Mouse (Mus musculus) intestine, embryonic 15.5 days (tissue): ENCODE measurements at regions not wholly inside any gene's neighbourhood (a gene's known extent, or its start where the extent isn't known, plus 50 kb on each side); places are given as distances from the start of the nearest gene placed in this dataset.

ENCODE experiments used
- ATAC-seq: fragments of 200-750 bp; cut with Nextera tagmentation; 2 replicates; pipeline ENCODE4 v1.8.0; 2017; ENCODE audit warnings: moderate TSS enrichment, moderate library complexity
- H3K27ac ChIP-seq: fragments of 300-500 bp; sonication (generic); 2 replicates; pipeline ENCODE4 v1.5.1; 2015; ENCODE audit warnings: mild to moderate bottlenecking, inconsistent platforms
- H3K27me3 ChIP-seq: fragments of 300-500 bp; sonication (generic); replicated peaks from 2 replicates; pipeline ENCODE4 v1.6.1; 2015; ENCODE audit warnings: inconsistent platforms
- H3K36me3 ChIP-seq: fragments of 300-500 bp; sonication (generic); 2 replicates; pipeline ENCODE4 v1.6.1; 2015; ENCODE audit warnings: inconsistent platforms
- H3K4me1 ChIP-seq: fragments of 300-500 bp; sonication (generic); replicated peaks from 2 replicates; pipeline ENCODE4 v1.6.1; 2015; ENCODE audit warnings: inconsistent platforms
- H3K4me2 ChIP-seq: fragments of 300-500 bp; sonication (generic); replicated peaks from 2 replicates; pipeline ENCODE4 v1.6.1; 2015; ENCODE audit warnings: mild to moderate bottlenecking, inconsistent platforms
- H3K4me3 ChIP-seq: fragments of 300-500 bp; sonication (generic); replicated peaks from 2 replicates; pipeline ENCODE4 v1.5.1; 2015; ENCODE audit warnings: inconsistent platforms
- H3K9ac ChIP-seq: fragments of 300-500 bp; sonication (generic); 2 replicates; pipeline ENCODE4 v1.6.1; 2015; ENCODE audit warnings: inconsistent platforms
- H3K9me3 ChIP-seq: fragments of 300-500 bp; sonication (generic); 2 replicates; pipeline ENCODE4 v1.6.1; 2016; ENCODE audit warnings: inconsistent platforms
- WGBS: fragments of 180-500 bp; shearing (Covaris S2); methylation state at CpG from one replicate; pipeline ENCODE4 v1.1.7; 2015; 5-methylcytosine and 5-hydroxymethylcytosine counted together

DNA sequence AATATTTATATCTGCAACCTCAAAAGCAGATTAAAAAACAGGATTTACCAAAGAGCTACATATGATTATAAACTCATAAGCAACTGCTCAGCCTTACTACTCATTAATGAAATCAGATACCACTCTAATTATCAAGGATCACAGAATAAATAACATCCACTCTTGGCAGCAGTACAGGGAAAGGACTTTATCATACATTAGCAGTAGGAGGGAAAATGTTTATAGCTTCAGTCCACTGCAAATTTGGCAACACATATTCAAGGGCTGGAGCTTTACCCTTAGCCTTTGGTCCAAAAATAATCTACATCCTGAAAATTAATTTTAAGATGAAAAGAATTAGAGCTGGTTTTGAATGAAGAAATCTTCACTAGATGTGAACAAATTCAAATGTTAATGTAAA lies 288.7 kb downstream of the Cdh11 start:
- H3K36me3 ChIP-seq = no peaks in the 10 kb centered on the region
- ATAC-seq = no peak
- no peak overlapping the region for H3K27ac ChIP-seq
- no peak overlapping the region for H3K9ac ChIP-seq
- no peaks in the 10 kb centered on the region for H3K4me1 ChIP-seq
- H3K27me3 ChIP-seq = no peaks in the 10 kb centered on the region
- H3K9me3 ChIP-seq = no peaks in the 10 kb centered on the region
- no peak overlapping the region for H3K4me2 ChIP-seq
- H3K4me3 ChIP-seq = no peak overlapping the region

DNA sequence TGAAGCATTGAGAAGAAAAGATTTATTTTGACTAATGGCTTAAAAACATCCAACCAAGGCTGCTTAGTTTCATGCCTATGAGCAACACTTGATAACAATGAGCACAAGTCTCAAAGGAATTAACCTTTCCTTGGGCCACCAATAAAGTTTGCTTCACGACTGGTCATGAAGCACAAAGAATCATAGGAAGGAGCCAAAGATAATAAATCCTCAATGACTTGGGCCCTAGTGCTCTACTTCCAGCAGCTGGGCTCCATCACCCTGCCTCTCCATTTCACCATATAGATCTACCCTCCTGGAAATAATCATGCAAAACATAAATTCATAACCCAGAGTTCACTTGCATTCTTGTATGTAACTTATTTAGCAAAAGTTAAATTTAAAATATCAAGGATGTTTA lies 289.4 kb downstream of the Cdh11 start:
- Histone ChIP-seq H3K27ac (no peak overlapping the region), H3K36me3 (no peaks in the 10 kb centered on the region), H3K4me2 (no peak overlapping the region), H3K9ac (no peak overlapping the region), H3K9me3 (no peaks in the 10 kb centered on the region), H3K4me3 (no peak overlapping the region), H3K27me3 (no peaks in the 10 kb centered on the region), H3K4me1 (no peaks in the 10 kb centered on the region)
- ATAC-seq = no peak
- WGBS = 55% methylated on average over 1 of the region's 1 CpGs

DNA sequence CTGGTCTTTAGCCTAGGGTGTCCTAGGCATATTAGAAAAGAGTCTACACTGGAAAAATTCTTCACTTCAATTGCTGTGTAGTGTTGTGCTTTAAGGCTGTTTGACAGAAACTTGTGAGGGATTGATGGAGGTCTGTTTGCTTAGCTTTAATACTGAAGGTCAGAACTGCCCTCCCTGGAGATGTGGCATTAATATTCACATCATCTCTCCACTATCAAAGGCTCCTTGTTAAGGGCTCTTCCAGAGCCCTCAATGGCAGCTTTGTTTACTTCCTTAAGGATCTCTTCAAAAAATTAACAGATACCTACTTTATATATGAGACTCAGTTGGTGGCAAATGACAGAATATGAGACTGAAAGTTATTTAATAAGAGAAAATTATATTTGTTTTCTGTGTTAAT lies 294.4 kb downstream of the Cdh11 start:
- Histone ChIP-seq H3K4me3 (no peak overlapping the region), H3K9ac (no peak overlapping the region), H3K27ac (no peak overlapping the region), H3K36me3 (no peaks in the 10 kb centered on the region), H3K4me2 (no peak overlapping the region), H3K9me3 (no peaks in the 10 kb centered on the region), H3K27me3 (no peaks in the 10 kb centered on the region), H3K4me1 (no peaks in the 10 kb centered on the region)
- no peak for ATAC-seq

- H3K4me1 ChIP-seq = no peaks in the 10 kb centered on the region
- H3K4me3 ChIP-seq = no peak overlapping the region
- ATAC-seq = no peak
- H3K9me3 ChIP-seq = no peaks in the 10 kb centered on the region
- H3K9ac ChIP-seq = no peak overlapping the region
- no peaks in the 10 kb centered on the region for H3K27me3 ChIP-seq
- no peak overlapping the region for H3K27ac ChIP-seq
- no peaks in the 10 kb centered on the region for H3K36me3 ChIP-seq
- H3K4me2 ChIP-seq = no peak overlapping the region
- WGBS = 89% methylated on average over 1 of the region's 1 CpGs
These were observed 297.2 kb downstream of the Cdh11 start for GRCm38 (mm10) chr8:102488284-102488683.

GRCm38 (mm10) chr8:102487796-102488195 lies 297.6 kb downstream of the Cdh11 start:
- ATAC-seq = no peak
- Histone ChIP-seq H3K9me3 (no peaks in the 10 kb centered on the region), H3K4me2 (no peak overlapping the region), H3K27ac (no peak overlapping the region), H3K4me3 (no peak overlapping the region), H3K4me1 (no peaks in the 10 kb centered on the region), H3K9ac (no peak overlapping the region), H3K27me3 (no peaks in the 10 kb centered on the region), H3K36me3 (no peaks in the 10 kb centered on the region)
- 85% methylated on average over 6 of the region's 6 CpGs for WGBS

DNA sequence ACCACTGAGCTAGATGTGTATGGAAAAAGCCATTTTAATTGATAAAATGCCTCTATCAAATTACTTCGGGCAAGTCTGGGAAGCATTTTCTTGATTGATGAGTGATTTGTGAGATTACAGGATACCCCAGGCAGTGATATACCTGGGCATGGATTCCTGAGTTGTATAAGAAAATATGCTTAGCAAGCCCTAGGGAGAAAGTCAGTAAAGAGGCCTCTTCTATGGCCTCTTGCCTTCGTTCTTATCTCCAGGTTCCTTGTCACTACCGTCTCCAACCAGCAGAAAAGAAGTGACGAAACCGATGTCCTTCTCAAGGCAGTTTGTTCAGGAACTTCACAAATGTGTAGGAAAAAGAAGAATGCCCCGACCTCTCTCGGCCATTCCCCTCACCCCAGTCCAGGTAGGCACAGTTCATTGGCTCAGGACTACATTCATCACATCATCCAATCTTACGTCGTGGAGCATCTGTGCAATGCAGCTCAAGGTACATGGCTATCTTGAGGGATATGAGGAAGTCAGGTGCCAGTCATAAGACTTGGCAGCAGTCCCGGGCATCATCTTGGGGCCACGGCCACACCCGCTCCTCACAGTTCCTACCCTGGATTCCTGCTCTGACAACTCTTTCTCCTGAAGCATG lies 310.2 kb downstream of the Cdh11 start:
- WGBS = 93% methylated on average over 12 of the region's 12 CpGs
- H3K9me3 ChIP-seq = no peaks in the 10 kb centered on the region
- H3K4me2 ChIP-seq = no peak overlapping the region
- H3K27ac ChIP-seq = no peak overlapping the region
- no peaks in the 10 kb centered on the region for H3K36me3 ChIP-seq
- no peaks in the 10 kb centered on the region for H3K27me3 ChIP-seq
- H3K4me1 ChIP-seq = no peaks in the 10 kb centered on the region
- no peak overlapping the region for H3K4me3 ChIP-seq
- ATAC-seq = no peak
- H3K9ac ChIP-seq = no peak overlapping the region

DNA sequence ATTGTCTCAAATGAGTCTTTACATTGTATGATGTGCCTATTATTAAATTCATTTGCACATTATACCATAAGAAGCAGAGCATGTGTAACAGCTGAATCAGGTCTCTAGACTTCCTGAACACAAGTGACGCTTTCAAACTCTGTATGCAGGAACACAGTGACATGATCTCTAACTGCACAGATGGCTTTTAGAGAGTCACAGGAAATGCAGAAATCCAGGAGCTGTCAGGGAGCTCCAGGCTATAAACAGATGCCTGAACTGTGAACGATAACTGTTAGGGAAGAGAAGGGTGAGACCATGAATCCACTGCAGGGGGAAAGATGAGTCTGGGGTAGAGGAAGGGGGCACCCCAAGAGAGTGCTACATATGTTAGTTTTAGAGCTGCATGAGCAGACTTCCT lies 311.2 kb downstream of the Cdh11 start:
- H3K4me3 ChIP-seq = no peak overlapping the region
- ATAC-seq = no peak
- no peak overlapping the region for H3K27ac ChIP-seq
- H3K4me2 ChIP-seq = no peak overlapping the region
- H3K27me3 ChIP-seq = no peaks in the 10 kb centered on the region
- H3K9me3 ChIP-seq = no peaks in the 10 kb centered on the region
- no peaks in the 10 kb centered on the region for H3K4me1 ChIP-seq
- WGBS = 48% methylated on average over 2 of the region's 2 CpGs
- no peaks in the 10 kb centered on the region for H3K36me3 ChIP-seq
- H3K9ac ChIP-seq = no peak overlapping the region

DNA sequence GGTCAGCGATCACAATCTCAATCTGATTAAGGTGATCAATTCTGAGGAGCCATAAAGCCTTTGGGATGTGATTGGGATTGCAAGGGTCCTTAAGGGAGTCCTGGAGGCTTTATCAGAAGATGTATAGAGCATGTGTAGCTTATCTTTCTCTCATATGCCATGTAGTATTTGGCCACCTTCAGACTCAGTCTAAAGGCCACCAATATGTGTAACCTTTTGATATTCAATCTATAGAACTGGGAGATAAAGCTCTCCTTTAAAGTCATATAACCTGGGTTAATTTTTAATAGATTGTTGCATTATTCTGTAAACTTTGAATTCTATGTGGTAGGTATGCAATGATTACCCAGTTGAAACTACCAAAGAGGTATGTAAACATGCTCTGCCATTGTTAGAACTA lies 314.1 kb downstream of the Cdh11 start:
- H3K36me3 ChIP-seq = no peaks in the 10 kb centered on the region
- ATAC-seq = 0 out of 2 replicates have a peak, but pooled peaks have one; percentile 12
- H3K4me1 ChIP-seq = no peaks in the 10 kb centered on the region
- H3K4me2 ChIP-seq = no peak overlapping the region
- H3K9me3 ChIP-seq = no peaks in the 10 kb centered on the region
- no peak overlapping the region for H3K9ac ChIP-seq
- H3K4me3 ChIP-seq = no peak overlapping the region
- WGBS = 93% methylated on average over 1 of the region's 1 CpGs
- H3K27me3 ChIP-seq = no peaks in the 10 kb centered on the region
- H3K27ac ChIP-seq = no peak overlapping the region

- Histone ChIP-seq H3K4me3 (no peak overlapping the region), H3K4me2 (no peak overlapping the region), H3K9ac (no peak overlapping the region), H3K9me3 (no peaks in the 10 kb centered on the region), H3K27me3 (no peaks in the 10 kb centered on the region), H3K4me1 (no peaks in the 10 kb centered on the region), H3K36me3 (no peaks in the 10 kb centered on the region), H3K27ac (no peak overlapping the region)
- no peak for ATAC-seq
- WGBS = 93% methylated on average over 2 of the region's 2 CpGs
These were observed 322.8 kb downstream of the Cdh11 start for GRCm38 (mm10) chr8:102462601-102463000.

DNA sequence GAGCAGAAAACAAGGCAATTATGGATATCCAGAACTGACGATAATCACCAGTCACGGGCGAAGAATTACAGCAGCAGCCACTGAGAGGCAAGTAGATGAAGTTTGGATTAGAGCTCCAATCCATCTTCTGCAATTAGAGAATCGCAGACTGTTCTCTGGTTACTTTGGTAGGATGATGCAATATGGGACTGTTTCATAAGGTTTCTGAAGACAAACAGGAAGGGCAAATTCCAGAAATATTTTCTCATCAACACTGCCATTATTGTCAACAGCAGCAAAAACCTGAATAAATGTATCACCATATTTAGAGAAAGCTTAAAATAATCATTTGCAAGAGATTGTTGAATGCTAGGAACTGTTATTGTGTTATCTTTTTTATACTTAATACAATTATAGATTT lies 342.4 kb downstream of the Cdh11 start:
- no peak overlapping the region for H3K27ac ChIP-seq
- H3K36me3 ChIP-seq = no peaks in the 10 kb centered on the region
- H3K9me3 ChIP-seq = no peaks in the 10 kb centered on the region
- no peak for ATAC-seq
- H3K9ac ChIP-seq = no peak overlapping the region
- no peak overlapping the region for H3K4me3 ChIP-seq
- H3K4me1 ChIP-seq = no peaks in the 10 kb centered on the region
- no peaks in the 10 kb centered on the region for H3K27me3 ChIP-seq
- 74% methylated on average over 4 of the region's 4 CpGs for WGBS
- no peak overlapping the region for H3K4me2 ChIP-seq

DNA sequence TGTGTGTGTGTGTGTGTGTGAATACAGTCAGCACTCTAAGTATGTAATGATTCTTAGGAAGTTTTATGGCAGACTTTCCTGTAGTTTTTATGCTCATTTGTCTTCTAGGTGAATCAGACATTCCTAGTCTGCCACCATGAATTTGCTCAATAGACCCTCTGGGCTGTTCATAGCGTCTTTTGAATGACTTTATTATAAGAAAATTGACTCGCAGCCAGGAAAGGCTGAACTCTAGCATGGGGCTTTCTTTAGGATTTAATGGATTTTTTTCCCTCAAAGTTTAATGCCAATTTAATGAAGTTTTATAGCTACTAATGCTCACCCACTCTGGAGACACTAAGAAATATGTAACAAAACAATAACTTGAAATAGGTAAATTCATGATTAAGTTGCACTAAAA lies 363.6 kb downstream of the Cdh11 start:
- H3K4me1 ChIP-seq = no peaks in the 10 kb centered on the region
- no peaks in the 10 kb centered on the region for H3K36me3 ChIP-seq
- ATAC-seq = no peak
- H3K9ac ChIP-seq = no peak overlapping the region
- no peaks in the 10 kb centered on the region for H3K27me3 ChIP-seq
- H3K27ac ChIP-seq = no peak overlapping the region
- H3K4me2 ChIP-seq = no peak overlapping the region
- no peak overlapping the region for H3K4me3 ChIP-seq
- H3K9me3 ChIP-seq = no peaks in the 10 kb centered on the region
- 60% methylated on average over 2 of the region's 2 CpGs for WGBS

DNA sequence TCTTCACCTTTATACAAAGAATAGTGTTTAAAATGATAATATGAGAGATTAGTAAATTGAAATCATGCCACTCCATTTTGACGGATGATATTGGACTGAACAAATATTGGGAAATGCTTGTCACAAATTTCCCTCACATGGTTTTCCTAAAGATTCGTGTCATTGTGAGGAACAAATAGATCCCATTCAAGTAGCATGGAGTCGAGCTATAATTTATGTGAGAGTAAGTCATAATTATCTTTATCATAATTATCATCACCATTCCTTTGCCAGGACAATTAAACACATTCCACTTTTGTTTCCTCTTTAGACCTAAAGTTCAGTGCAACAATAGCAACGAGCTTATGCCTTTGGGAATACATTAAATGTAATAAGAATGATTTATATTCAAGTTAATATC lies 370.5 kb downstream of the Cdh11 start:
- Histone ChIP-seq H3K9ac (no peak overlapping the region), H3K4me2 (no peak overlapping the region), H3K36me3 (no peaks in the 10 kb centered on the region), H3K4me3 (no peak overlapping the region), H3K4me1 (no peaks in the 10 kb centered on the region), H3K27me3 (no peaks in the 10 kb centered on the region), H3K9me3 (no peaks in the 10 kb centered on the region), H3K27ac (no peak overlapping the region)
- ATAC-seq = no peak
- 70% methylated on average over 4 of the region's 4 CpGs for WGBS

GRCm38 (mm10) chr8:102413446-102413845 lies 372.0 kb downstream of the Cdh11 start:
- Histone ChIP-seq H3K9me3 (no peaks in the 10 kb centered on the region), H3K27ac (no peak overlapping the region), H3K4me3 (no peak overlapping the region), H3K4me1 (no peaks in the 10 kb centered on the region), H3K4me2 (no peak overlapping the region), H3K9ac (no peak overlapping the region), H3K36me3 (no peaks in the 10 kb centered on the region), H3K27me3 (no peaks in the 10 kb centered on the region)
- no peak for ATAC-seq
- whole genome bisulfite sequencing = 88% methylated on average over 5 of the region's 5 CpGs
